Mouse (Mus musculus) heart, postnatal 4 days (tissue): Measurements from ENCODE around the gene Edaradd. TPM values are rescaled to one million over a fixed set of nuclear protein-coding genes. Genes with fewer than 3 reads are reported as not detected.
A peak's percentile ranks its signal among the peaks of the same experiment; 100 is the strongest.

Experiments
- DNase-seq: peaks from one replicate; pipeline ENCODE4 v3.0.0; 2021
- total RNA-seq, 2 experiments: library from RNA; stranded (reverse); gene quantifications; 2 replicates each; pipeline ENCODE4 v1.2.3; 2021

Edaradd gene
- total RNA-seq = under 1 TPM; 0.07 to 0.20 TPM

GRCm38 (mm10) chr13:12519955-12520584 lies at the start of gene Edaradd:
Gene Edaradd (minus strand): TSS chr13:12520438.
- DNase-seq = peak; percentile 69

GRCm38 (mm10) chr13:12569741-12570140 lies 49.5 kb upstream of the Edaradd start:
- DNase-seq = no peak

- DNase-seq = no peak
These were observed 48.6 kb upstream of the Edaradd start for GRCm38 (mm10) chr13:12568597-12569469.

DNA sequence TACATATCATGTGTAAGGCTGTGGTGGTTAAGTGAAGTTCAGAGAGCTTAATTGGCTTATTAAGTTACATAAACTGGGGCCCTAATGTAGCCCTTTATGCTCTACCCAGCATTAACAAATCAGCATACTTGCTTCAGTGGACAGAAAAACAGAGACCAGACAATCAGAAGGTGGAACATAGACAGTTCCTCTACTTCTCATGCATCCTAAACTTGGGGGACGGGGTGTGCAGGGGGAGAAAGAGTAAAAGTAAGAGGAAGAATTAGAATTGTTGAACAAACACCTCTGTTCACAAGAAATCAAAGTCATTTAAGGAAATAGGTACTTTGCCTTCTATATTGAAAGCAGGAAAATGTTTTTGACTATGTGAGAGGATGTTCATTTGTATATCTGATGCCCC lies 47.7 kb upstream of the Edaradd start:
- no peak for DNase-seq

GRCm38 (mm10) chr13:12565621-12566390 lies 45.6 kb upstream of the Edaradd start, which contains the start of gene Ero1lb:
Gene Ero1lb (plus strand): TSS chr13:12565874.
- DNase-seq = peak; percentile 98

GRCm38 (mm10) chr13:12562256-12562655 lies 42.0 kb upstream of the Edaradd start:
- DNase-seq = no peak

GRCm38 (mm10) chr13:12561729-12562128 lies 41.5 kb upstream of the Edaradd start:
- no peak for DNase-seq

DNA sequence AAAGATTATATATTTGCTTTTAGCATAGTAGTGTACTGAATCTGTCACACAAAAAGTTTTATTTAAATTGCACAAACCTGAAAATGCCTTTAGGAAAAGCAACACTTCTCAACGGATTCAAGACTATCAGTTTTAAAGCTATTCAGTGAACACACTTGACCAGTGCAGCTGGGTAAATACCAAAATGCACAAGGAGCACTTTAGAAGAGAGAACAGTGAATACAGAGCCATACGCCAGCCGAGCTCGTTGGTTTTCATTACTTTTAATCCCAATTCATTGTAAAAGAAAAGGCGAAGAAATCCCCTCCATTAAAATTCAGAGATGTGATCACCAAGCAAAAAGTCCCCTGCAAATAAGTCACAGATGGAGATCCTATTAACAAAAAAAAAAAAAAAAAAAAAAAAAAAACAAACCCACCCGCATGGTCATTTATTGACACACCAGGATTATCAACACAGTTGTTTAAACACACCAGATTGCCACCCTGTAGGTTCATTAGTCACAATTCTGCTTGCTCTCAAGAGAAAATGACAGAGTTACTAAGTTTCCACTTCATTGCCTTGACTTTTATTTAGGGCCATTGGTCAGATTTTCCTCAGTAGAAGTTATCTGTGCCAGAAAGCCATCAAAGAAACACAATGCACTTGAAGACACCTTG lies 39.4 kb upstream of the Edaradd start:
- DNase-seq = no peak

DNA sequence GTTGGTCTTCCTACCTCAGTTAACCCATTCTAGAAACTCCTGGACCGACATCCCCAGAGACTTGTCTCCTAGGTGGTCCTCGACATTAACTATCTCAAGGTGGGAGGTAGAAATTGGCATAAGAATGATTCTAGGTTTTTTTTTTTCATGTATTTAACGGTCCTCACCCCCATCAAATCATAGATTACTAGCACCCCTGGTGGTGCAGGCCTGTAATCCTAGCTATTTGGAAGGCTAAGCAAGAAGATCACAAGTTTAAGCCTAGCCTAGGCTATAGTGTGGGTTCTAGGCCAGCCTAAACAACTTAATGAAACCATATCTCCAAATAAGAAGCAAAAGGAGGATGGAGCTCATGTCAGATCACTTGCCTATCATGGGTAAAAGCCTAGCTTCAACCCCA lies 38.8 kb upstream of the Edaradd start:
- DNase-seq = no peak

DNA sequence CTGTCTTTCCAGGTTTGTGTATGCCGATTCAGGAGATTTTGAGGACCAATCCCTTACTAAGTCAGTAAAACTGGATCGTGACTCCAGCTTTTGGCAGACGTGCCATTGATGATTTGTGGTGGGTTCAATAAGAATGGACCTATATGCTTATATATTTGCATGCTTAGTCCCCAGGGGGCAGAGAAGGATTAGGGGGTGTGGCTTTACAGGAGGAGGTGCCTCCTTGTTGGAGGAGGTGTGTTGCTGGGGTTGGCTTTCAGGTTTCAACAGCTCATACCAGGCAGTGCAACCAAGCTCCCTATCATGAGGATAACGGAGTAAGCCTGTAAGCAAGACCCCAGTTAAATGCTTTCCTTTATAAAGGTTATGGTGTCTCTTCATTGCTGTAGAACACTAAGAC lies 34.0 kb upstream of the Edaradd start:
- no peak for DNase-seq

DNA sequence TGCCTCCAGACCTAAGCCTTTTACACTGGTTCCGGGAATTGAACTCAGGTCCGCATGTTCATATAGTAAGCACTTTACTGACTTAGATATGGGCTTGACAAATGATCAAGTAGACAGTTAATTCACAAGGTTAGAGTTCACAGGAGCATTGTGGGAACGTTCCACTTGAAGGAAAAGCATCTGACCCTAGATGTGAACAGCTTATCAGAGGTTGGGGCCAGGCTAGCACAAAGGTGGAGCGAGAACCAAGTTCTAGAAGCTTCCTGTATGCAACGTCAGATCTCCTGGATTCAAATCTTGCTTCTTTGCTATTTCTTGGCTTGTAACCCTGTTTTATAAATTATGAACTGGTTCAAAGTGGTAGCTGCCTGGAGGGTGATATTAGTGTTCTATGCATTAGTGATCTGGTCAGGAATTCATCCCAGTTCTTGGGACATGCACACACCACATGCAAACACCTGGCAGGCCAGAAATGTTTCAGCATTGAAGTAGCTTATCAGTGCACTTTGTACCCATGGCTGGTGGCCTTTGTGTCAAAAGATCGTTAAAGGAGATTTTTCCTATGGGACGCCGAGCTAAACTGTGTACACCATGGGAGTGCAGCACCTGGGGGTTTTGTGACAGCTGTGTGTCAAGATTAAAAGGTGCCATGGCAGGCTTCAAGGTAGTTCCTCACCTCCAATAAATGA lies 23.8 kb upstream of the Edaradd start:
- no peak for DNase-seq

- no peak for DNase-seq
These were observed 23.0 kb upstream of the Edaradd start for GRCm38 (mm10) chr13:12543246-12543645.

DNA sequence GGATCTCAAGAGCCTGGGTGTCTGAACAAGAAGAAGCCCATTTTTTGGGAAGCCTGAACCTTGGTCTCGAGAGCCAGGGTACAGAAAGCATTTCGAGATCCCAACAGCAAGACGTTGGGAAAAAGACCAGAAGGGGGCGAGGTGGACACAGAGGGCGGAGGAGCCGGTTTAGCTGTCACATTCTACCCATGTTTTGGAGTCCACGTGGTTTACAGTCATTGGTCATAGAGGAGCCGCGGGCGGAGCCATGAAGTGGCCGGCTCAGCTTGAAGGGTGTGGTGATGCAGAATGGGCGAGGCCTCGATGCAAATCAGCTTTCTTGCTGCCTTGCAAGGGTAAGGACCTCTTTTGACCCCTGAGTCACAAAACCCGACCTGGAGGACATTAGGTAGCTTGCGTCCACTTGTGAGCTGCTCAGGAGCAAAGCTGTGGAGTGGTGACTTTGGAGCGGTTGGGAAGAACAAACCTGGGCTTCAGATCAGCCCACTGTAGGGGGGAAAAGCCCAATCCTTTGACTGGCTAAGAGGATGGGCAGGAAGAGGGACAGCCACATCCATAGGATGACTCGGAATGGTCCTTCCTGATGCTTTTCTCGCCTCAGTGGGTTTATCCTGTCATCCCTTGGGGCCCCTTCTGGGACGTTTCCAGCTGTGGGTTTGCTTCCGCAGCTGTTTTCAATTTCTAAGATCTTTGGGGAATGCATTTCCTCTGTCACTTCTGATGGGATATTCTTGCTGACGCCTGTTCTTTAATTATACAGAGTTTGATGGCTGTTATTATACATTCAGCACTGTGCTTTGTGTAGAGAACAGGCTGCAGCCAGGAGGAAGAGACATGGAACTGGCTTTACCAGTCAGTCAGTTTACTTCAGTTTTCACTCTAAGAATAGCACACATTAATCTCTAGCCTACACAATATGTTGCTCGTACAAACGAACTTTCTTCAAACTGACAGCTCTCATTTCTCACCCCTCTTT lies 22.1 kb upstream of the Edaradd start:
- DNase-seq = peak; percentile 63

DNA sequence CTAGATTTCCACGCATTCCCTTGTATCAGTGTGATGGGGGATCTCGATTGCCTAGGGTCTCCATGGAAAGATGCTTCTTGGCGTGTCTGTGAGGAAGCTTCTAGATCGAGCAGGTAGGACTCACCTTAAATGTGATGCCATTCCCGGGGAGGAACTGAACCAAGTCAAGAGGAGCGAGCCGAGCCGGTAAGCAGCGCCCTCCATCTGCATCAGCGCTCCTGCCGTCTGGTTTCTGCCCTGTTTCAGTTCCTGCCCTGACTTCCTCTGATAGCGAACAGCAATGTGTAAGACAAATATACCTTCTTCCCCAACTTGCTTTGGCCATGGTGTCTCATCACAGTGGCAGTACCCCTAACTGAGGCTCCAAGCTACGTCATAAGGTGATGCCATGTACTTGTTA lies 19.9 kb upstream of the Edaradd start:
- no peak for DNase-seq

DNA sequence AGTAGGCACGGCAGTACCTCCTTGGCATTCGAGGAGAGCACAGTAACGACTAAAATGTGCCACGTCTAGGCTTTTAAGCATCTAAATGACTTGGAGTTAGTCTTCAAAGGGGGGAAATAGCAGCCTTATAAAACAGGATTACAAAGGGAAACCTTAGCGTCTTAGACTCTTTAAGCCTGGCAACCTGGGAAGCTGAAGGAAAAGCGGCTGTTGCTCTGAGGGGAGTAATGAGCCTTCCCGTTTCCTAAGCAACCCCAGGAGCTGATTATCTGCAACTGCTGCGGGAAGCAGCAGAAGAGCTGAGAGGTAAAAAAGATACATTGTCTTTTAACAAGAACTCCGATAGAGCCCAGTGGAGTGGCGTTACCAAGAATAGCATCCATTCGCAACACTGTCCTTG lies 19.5 kb upstream of the Edaradd start:
- DNase-seq = no peak

DNA sequence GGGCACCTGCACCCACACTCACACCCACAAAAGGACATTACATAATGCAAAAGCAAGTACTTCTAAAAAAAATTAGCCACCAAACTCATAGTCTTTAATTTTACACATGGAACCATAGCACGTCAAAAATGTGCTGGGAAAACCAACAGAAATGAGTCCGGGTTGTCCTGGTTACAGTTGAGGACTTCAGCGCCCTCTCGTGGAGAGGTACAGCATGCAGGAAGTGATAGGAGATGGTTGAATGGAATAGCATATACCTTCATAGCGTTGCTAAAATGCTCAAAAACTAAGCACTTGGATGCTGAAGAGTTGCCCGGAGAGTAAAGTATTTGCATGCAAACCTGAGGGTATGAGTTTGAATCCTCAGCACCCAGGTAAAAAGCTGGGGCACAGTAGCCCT lies 17.7 kb upstream of the Edaradd start:
- DNase-seq = peak; percentile 52

DNA sequence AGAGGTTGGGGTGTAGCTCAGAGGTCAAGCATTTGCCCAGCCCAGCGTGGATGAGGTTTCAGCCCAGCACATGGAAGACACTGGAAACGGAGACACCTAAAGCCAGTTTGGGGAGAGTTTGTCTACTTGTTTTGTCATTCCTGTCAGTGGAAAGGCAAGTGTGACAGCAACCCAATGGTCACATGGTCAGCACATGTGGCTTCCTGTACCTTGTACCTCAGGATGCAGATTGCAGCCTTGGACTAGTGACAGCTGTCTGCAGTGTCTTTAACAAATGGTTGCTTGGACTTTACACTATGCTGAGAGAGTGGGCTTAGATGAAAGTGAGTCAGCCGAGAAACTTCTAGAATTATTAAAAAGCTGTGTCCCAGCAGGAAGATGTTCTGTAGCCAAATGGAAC lies 14.4 kb upstream of the Edaradd start:
- no peak for DNase-seq

DNA sequence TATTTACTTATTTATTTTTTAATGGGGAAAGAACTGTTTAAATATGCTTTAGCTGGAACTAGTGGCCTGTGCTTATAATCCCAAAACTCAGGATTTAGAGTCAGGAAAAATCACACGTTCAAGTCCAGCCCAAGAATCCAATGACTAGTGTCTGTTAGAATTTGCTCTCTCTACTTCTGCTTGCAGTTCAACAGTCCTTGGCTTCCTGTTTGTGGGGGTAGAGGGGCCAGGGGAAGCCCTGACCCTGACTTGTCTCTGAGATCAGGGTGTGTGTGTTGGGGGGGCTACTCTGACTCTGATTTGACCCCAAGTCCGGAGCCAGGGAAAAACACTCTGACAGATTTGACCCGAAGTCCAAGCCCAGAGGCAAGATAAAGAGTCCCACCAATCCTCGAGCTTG lies 5.4 kb upstream of the Edaradd start:
- DNase-seq = no peak

GRCm38 (mm10) chr13:12522346-12522745 lies 2.1 kb upstream of the Edaradd start:
- DNase-seq = no peak

DNA sequence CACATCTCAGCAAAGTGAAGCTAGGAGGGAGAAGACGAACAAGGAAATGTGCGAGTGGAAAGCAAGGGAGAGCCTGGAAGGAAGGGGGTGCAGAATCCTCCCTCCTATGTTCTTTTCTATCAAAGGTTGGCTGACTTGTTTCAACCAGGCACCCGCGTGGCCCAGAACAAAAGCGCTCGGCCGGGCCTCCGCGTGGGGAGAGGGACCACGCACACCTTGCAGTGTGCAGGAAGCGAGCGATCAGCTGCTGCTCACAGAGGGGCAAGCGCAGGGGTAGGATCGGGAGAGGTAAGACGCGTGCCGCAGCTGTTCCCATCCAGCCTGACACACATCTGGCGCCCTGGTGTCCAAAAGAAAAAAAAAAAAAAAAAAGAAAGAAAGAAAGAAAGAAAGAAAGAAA lies 867 bp downstream of the Edaradd start:
- no peak for DNase-seq
